Comparison of ENCODE assay signal across 9 mouse cellular contexts in the genomic region with DNA sequence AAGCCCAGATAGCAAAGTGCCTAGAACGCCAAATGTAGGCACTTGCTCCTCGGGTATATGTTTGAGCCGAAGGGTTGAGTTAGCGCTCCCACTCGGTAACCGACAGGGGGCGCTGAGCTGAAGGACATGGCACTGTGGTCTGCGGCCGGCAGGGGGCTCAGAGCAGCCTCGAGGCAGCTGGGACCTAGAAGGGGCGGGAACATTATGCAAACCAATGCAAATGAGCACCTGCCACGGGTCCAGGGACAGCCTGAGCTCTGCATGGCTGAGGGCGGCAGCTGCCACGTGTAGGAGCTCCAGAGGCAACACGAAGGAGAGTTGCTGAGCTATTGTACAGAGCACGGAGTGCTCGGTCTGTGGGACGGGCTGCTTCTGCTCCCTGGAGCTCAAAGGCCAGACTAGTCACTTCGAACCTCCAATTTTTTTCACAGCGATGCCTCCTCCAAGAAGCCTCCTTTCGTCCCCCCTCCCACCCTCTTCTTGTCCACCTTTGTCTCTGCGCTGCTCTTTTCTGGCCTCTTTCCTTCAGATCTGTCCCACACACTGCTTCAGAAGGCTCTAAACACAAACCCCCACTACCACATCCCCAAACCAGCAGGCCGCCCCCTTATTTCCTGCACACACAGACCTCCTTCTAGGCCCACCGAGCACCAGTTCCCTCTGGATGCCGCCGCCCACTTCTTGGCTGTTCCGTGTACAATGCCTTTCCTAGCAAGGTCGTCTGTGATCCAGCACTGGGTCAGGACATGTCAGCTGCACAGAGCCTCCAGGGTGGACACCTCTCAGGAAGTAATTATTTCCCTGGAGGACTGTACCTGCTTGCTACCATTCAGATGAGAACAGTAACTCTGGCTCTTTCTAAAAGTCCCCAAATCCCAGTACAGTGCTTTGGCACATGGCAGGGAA. TPM values are rescaled to one million over a fixed set of nuclear protein-coding genes. Genes with fewer than 3 reads are reported as not detected.
DNase-seq lines count a peak whose midpoint lies in the region; ATAC-seq lines count a peak whose summit lies in the region.
"Had no signal": no experiment of that assay in that cellular context is flagged by ENCODE, and none has a peak within 500 bp of the region (broad histone marks: within the 10 kb centered on the region; RNA-seq: fewer than 3 reads in every experiment).

No protein-coding gene starts in this region.

- no peaks in the 10 kb centered on the region for H3K9me3 ChIP-seq in liver, embryonic 16.5 days (replicated peaks; ENCODE audit: control insufficient read depth, low read length)
- H3K9me3 ChIP-seq in neural tube, embryonic 13.5 days: no peaks in the 10 kb centered on the region

- H3K4me2 ChIP-seq in liver, embryonic 16.5 days (ENCODE audit: low read depth, low read length): no peak overlapping the region
- H3K4me2 ChIP-seq in neural tube, embryonic 13.5 days: no peak overlapping the region

- peaks cover 1% of the 10 kb centered on the region; the same call in 1 of the 2 replicates for H3K27me3 ChIP-seq in liver, embryonic 16.5 days (ENCODE audit: control insufficient read depth, insufficient read depth, low read depth, low read length)
- H3K27me3 ChIP-seq in neural tube, embryonic 13.5 days: peaks cover 13% of the 10 kb centered on the region

- H3K4me3 ChIP-seq in liver, embryonic 16.5 days (ENCODE audit: low read depth, low read length): no peak overlapping the region
- no peak overlapping the region for H3K4me3 ChIP-seq in neural tube, embryonic 13.5 days

- no peaks in the 10 kb centered on the region for H3K36me3 ChIP-seq in liver, embryonic 16.5 days (ENCODE audit: control insufficient read depth, insufficient read depth)
- no peaks in the 10 kb centered on the region for H3K36me3 ChIP-seq in neural tube, embryonic 13.5 days

- peak; percentile 42; the same call in 1 of the 2 replicates for ATAC-seq in liver, embryonic 16.5 days (ENCODE audit: low read depth)
- peak; percentile 88 for ATAC-seq in neural tube, embryonic 13.5 days (ENCODE audit: low read depth)

- no peak overlapping the region for H3K27ac ChIP-seq in liver, embryonic 16.5 days (ENCODE audit: low read length)
- H3K27ac ChIP-seq in neural tube, embryonic 13.5 days (replicated peaks): no peak overlapping the region

- no peak overlapping the region for H3K9ac ChIP-seq in liver, embryonic 16.5 days (ENCODE audit: low read depth, low read length)
- H3K9ac ChIP-seq in neural tube, embryonic 13.5 days: no peak overlapping the region

- DNase-seq in B cell, adult 2 months: peak; percentile 70 to 71
- DNase-seq in ZHBTc4 (ENCODE audit: low read depth, low spot score): peak; percentile 99
- peak; percentile 90 for DNase-seq in embryo, embryonic 11 days
- peak; percentile 48 to 72 for DNase-seq in heart, postnatal 14 days
- peak; percentile 89 for DNase-seq in layer of hippocampus, adult 11-12 months (ENCODE audit: low spot score)
- DNase-seq in thymus, postnatal 0 days (ENCODE audit: low spot score): peak; percentile 75

- WGBS in liver, embryonic 16.5 days (ENCODE audit: insufficient replicate concordance): 28% methylated on average over 28 of the region's 28 CpGs
- 31% methylated on average over 28 of the region's 28 CpGs for WGBS in neural tube, embryonic 13.5 days

- intact Hi-C loops in heart, postnatal 14 days (cut with DNase I): no loop called here

- H3K4me1 ChIP-seq in liver, embryonic 16.5 days (ENCODE audit: control insufficient read depth, low read depth, low read length): no peaks in the 10 kb centered on the region
- H3K4me1 ChIP-seq in neural tube, embryonic 13.5 days (replicated peaks): peaks cover 40% of the 10 kb centered on the region

RNA-seq across cellular contexts. Expression of gene Tmem54, which starts 8.0 kb away (rescaled TPM):
- total RNA-seq in heart, postnatal 14 days (2021): not detected
- 0.58 and 1.7 TPM in 2 replicates for polyA plus RNA-seq in liver, embryonic 16.5 days (2015; fragmentation: Nextera tagmentation; extraction: Ambion mirVana)
- 0.39 TPM in 1 of 2 replicates, not detected in the other for polyA plus RNA-seq in neural tube, embryonic 13.5 days (2015; fragmentation: Nextera tagmentation; extraction: Ambion mirVana)
- 2.0 and 2.2 TPM in 2 replicates for polyA plus RNA-seq in thymus, postnatal 0 days (2015; fragmentation: Nextera tagmentation; extraction: Ambion mirVana)
- polyA plus RNA-seq: heart, embryonic 14.5 days had no signal

RNA-seq across cellular contexts. Expression of gene Hpca, which starts 8.5 kb away (rescaled TPM):
- under 1 TPM in 1 of 2 experiments, not detected in 1; 0.41 TPM for total RNA-seq in heart, postnatal 14 days (2021)
- 0.27 and 0.37 TPM in 2 replicates for polyA plus RNA-seq in liver, embryonic 16.5 days (2015; fragmentation: Nextera tagmentation; extraction: Ambion mirVana)
- 50.3 and 55.8 TPM in 2 replicates for polyA plus RNA-seq in neural tube, embryonic 13.5 days (2015; fragmentation: Nextera tagmentation; extraction: Ambion mirVana)
- 0.29 and 0.31 TPM in 2 replicates for polyA plus RNA-seq in thymus, postnatal 0 days (2015; fragmentation: Nextera tagmentation; extraction: Ambion mirVana)

RNA-seq across cellular contexts. Expression of gene Fndc5, which starts 23.5 kb away (rescaled TPM):
- total RNA-seq in heart, postnatal 14 days (2021): 100 to 1,000 TPM; 221 to 229 TPM
- polyA plus RNA-seq in liver, embryonic 16.5 days (2015; fragmentation: Nextera tagmentation; extraction: Ambion mirVana): 0.44 and 0.71 TPM in 2 replicates
- 24.4 and 24.5 TPM in 2 replicates for polyA plus RNA-seq in neural tube, embryonic 13.5 days (2015; fragmentation: Nextera tagmentation; extraction: Ambion mirVana)
- polyA plus RNA-seq in thymus, postnatal 0 days (2015; fragmentation: Nextera tagmentation; extraction: Ambion mirVana): 0.47 and 0.60 TPM in 2 replicates

RNA-seq across cellular contexts. Expression of gene Rnf19b, which starts 55.3 kb away (rescaled TPM):
- 10 to 100 TPM; 19.5 to 19.6 TPM for total RNA-seq in heart, postnatal 14 days (2021)
- 3.9 and 4.4 TPM in 2 replicates for polyA plus RNA-seq in liver, embryonic 16.5 days (2015; fragmentation: Nextera tagmentation; extraction: Ambion mirVana)
- 22.4 and 25.7 TPM in 2 replicates for polyA plus RNA-seq in neural tube, embryonic 13.5 days (2015; fragmentation: Nextera tagmentation; extraction: Ambion mirVana)
- 9.4 and 11.0 TPM in 2 replicates for polyA plus RNA-seq in thymus, postnatal 0 days (2015; fragmentation: Nextera tagmentation; extraction: Ambion mirVana)

Comparison
In these comparisons a context has a peak if more than half of its experiments do, and no peak if none do; other contexts are left out.
1. RNA of gene Hpca, which starts 8.5 kb away (polyA plus RNA-seq): 50.3 to 55.8 TPM in neural tube, embryonic 13.5 days; 0.29 to 0.31 TPM in thymus, postnatal 0 days and 0.27 to 0.37 TPM in liver, embryonic 16.5 days; every median in the first group is over 10 times any median in the second.
2. RNA of gene Fndc5, which starts 23.5 kb away (polyA plus RNA-seq): 24.4 to 24.5 TPM in neural tube, embryonic 13.5 days; 0.44 to 0.71 TPM in liver, embryonic 16.5 days and 0.47 to 0.60 TPM in thymus, postnatal 0 days; every median in the first group is over 10 times any median in the second.
3. Peak in every context shown above with its lines, with median percentiles within 50 percentile points of each other: DNase-seq.